Mouse (Mus musculus) cerebral cortex, adult 2 months (tissue): ENCODE measurements around the gene Khdc4.

Experiments used
- WGBS: fragments of 180-500 bp; shearing (Covaris S2); methylation state at CpG from one replicate; pipeline ENCODE4 v1.1.7; 2018; 5-methylcytosine and 5-hydroxymethylcytosine counted together

The Khdc4 gene

GRCm38 (mm10) chr3:88684980-88685941, at the start of gene Khdc4:
Gene Khdc4, plus strand, starts transcription at chr3:88685803.
- under 1% methylated on average over 47 of the region's 47 CpGs for WGBS

GRCm38 (mm10) chr3:88636555-88636986, 49.0 kb upstream of the Khdc4 start:
- 34% methylated on average over 8 of the region's 8 CpGs for WGBS

- 87% methylated on average over 5 of the region's 5 CpGs for WGBS
Observed at GRCm38 (mm10) chr3:88637134-88637533, 48.5 kb upstream of the Khdc4 start.

GRCm38 (mm10) chr3:88639239-88639638, 46.4 kb upstream of the Khdc4 start:
- 94% methylated on average over 12 of the region's 12 CpGs for WGBS

- WGBS: 61% methylated on average over 1 of the region's 1 CpGs
Observed at GRCm38 (mm10) chr3:88640676-88641075, 44.9 kb upstream of the Khdc4 start.

- 61% methylated on average over 5 of the region's 5 CpGs for WGBS
Observed at GRCm38 (mm10) chr3:88643078-88643477, 42.5 kb upstream of the Khdc4 start.

GRCm38 (mm10) chr3:88645937-88646336, 39.7 kb upstream of the Khdc4 start:
- 90% methylated on average over 12 of the region's 12 CpGs for WGBS

- WGBS: 82% methylated on average over 6 of the region's 6 CpGs
Observed at GRCm38 (mm10) chr3:88646426-88646995, 39.1 kb upstream of the Khdc4 start.

- 70% methylated on average over 3 of the region's 3 CpGs for WGBS
Observed at GRCm38 (mm10) chr3:88647076-88647475, 38.5 kb upstream of the Khdc4 start.

GRCm38 (mm10) chr3:88647779-88648413, 37.7 kb upstream of the Khdc4 start:
- 77% methylated on average over 14 of the region's 14 CpGs for WGBS

- 61% methylated on average over 12 of the region's 12 CpGs for WGBS
Observed at GRCm38 (mm10) chr3:88648452-88649168, 37.0 kb upstream of the Khdc4 start.

GRCm38 (mm10) chr3:88649186-88649585, 36.4 kb upstream of the Khdc4 start:
- 43% methylated on average over 10 of the region's 10 CpGs for WGBS

GRCm38 (mm10) chr3:88649967-88650366, 35.6 kb upstream of the Khdc4 start:
- WGBS: 92% methylated on average over 13 of the region's 13 CpGs

- WGBS: 52% methylated on average over 13 of the region's 13 CpGs
Observed at GRCm38 (mm10) chr3:88650713-88651504, 34.7 kb upstream of the Khdc4 start.

GRCm38 (mm10) chr3:88651669-88652618, 33.7 kb upstream of the Khdc4 start:
- 81% methylated on average over 18 of the region's 18 CpGs for WGBS

- WGBS: 89% methylated on average over 17 of the region's 17 CpGs
Observed at GRCm38 (mm10) chr3:88652846-88653515, 32.6 kb upstream of the Khdc4 start, which contains the start of gene Rxfp4. Gene Rxfp4, minus strand, starts transcription at chr3:88653142.

- 76% methylated on average over 6 of the region's 6 CpGs for WGBS
Observed at GRCm38 (mm10) chr3:88653516-88654370, 31.9 kb upstream of the Khdc4 start.

GRCm38 (mm10) chr3:88654621-88655020, 31.0 kb upstream of the Khdc4 start:
- WGBS: 57% methylated on average over 4 of the region's 4 CpGs
